Mouse (Mus musculus) lung, embryonic 16.5 days (tissue): ENCODE measurements around the gene Arf4. TPM values are rescaled to one million over a fixed set of nuclear protein-coding genes. Genes with fewer than 3 reads are reported as not detected.

Experiments used
- microRNA-seq: library from miRNA; unstranded; fragments of <30 nt; microRNA quantifications from one replicate; pipeline ENCODE4, GENCODE M21; 2016
- polyA plus RNA-seq: library from polyadenylated mRNA; unstranded; fragments of >200 nt; fragmentation: Nextera tagmentation; extraction: Ambion mirVana; gene quantifications from 2 replicates; pipeline ENCODE4 v1.2.1, GENCODE M21; 2015

Arf4 gene
- polyA plus RNA-seq, 1 experiment from 2014 or later: 584 TPM

Small RNA genes lying within 50 kb of the gene (microRNA-seq; reads per million reads assigned to microRNA genes)
- 0.79 reads per million for gene Mir7672

Other genes starting within 250 kb of the Arf4 start
- gene Slmap, start 103.1 kb upstream of the Arf4 start, polyA plus RNA-seq: 22.8 and 23.5 TPM in 2 replicates
- 26.4 and 27.2 TPM in 2 replicates for gene Dennd6a, start 64.2 kb upstream of the Arf4 start, polyA plus RNA-seq
- 8.0 and 8.3 TPM in 2 replicates for gene Pde12, start 31.8 kb downstream of the Arf4 start, polyA plus RNA-seq
- gene Dnah12, start 55.2 kb downstream of the Arf4 start, polyA plus RNA-seq: 0.93 and 1.1 TPM in 2 replicates